Mouse (Mus musculus) testis, adult 2 months (tissue): ENCODE measurements at regions not wholly inside any gene's neighbourhood (a gene's known extent, or its start where the extent isn't known, plus 50 kb on each side); places are given as distances from the start of the nearest gene placed in this dataset.

Source experiments
- CTCF ChIP-seq: fragments of 200-500 bp; IDR thresholded peaks from 2 replicates; pipeline ENCODE4 v1.5.1; 2012; ENCODE audit warnings: low read depth, mild to moderate bottlenecking, inconsistent platforms, low read length, moderate library complexity; ENCODE audit not compliant: control insufficient read depth, insufficient read depth, insufficient replicate concordance
- POLR2A ChIP-seq: fragments of 200-500 bp; IDR thresholded peaks from 2 replicates; pipeline ENCODE4 v1.6.1; 2012; ENCODE audit warnings: low read depth, mild to moderate bottlenecking, inconsistent platforms, low read length, moderate library complexity; ENCODE audit not compliant: control insufficient read depth

GRCm38 (mm10) chr17:74927981-74928380 lies 77.4 kb upstream of the Ltbp1 start:
- TF ChIP-seq CTCF = no peak
- no peak for TF ChIP-seq POLR2A
